Mouse (Mus musculus): ENCODE results near the gene Kcnip3.

DNA sequence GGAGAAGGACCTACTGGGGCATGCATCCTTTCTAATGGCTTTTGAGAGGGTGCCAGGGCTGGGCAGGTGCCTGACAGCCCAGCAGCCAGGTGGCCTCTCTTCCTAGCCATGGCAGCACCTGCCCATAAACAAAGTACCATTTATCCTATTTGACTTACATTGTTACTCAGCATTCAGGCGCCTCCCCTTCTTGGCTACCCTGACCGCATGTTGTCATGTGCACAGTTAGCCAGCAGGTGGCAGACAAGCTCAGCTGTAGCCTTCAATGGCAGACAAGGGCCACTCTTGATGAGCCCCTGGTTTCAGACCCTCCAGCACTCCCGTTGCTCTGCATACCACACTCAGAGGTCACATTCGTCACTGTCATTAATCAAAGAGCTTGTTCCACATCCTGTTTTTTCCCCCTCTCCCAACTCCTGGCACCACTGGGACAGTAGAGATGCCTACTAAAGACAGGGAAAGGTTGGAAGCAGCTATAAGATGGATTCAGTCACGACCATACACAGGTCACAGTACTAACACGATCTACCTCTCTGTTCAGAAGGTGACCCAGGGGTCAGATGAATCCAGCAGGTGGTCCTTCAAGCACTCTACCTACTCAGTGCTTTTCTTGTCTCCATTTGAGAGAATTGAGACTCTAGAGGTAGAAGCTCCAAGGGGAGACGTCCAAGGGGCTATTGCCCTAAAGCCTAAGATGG lies 14.7 kb downstream of the Kcnip3 start:
- TF ChIP-seq CTCF (IDR thresholded peaks at IDR 0.05; ENCODE audit: low read depth, low read length): peak; percentile 98
- TF ChIP-seq POLR2A (IDR thresholded peaks at IDR 0.05; ENCODE audit: extremely low read depth, insufficient read depth, low read length): no peak
